Mouse (Mus musculus) stomach, embryonic 15.5 days (tissue): ENCODE measurements around the gene Npc1l1. TPM values are rescaled to one million over a fixed set of nuclear protein-coding genes. Genes with fewer than 3 reads are reported as not detected.
A peak's percentile ranks its signal among the peaks of the same experiment; 100 is the strongest.

Experiments used
- ATAC-seq: fragments of 200-750 bp; cut with Nextera tagmentation; 2 replicates; pipeline ENCODE4 v1.8.0; 2017; ENCODE audit warnings: low read depth, moderate number of reproducible peaks, moderate TSS enrichment; ENCODE audit not compliant: insufficient read depth, low FRiP score
- H3K27ac ChIP-seq: fragments of 300-500 bp; sonication (generic); 2 replicates; pipeline ENCODE4 v1.5.1; 2015; ENCODE audit warnings: mild to moderate bottlenecking, inconsistent platforms
- H3K27me3 ChIP-seq: fragments of 300-500 bp; sonication (generic); replicated peaks from 2 replicates; pipeline ENCODE4 v1.6.1; 2015; ENCODE audit warnings: inconsistent platforms
- H3K36me3 ChIP-seq: fragments of 300-500 bp; sonication (generic); 2 replicates; pipeline ENCODE4 v1.6.1; 2015; ENCODE audit warnings: inconsistent platforms
- H3K4me1 ChIP-seq: fragments of 300-500 bp; sonication (generic); 2 replicates; pipeline ENCODE4 v1.6.1; 2015; ENCODE audit warnings: inconsistent platforms
- H3K4me2 ChIP-seq: fragments of 300-500 bp; sonication (generic); 2 replicates; pipeline ENCODE4 v1.6.1; 2015; ENCODE audit warnings: mild to moderate bottlenecking, inconsistent platforms
- H3K4me3 ChIP-seq: fragments of 300-500 bp; sonication (generic); replicated peaks from 2 replicates; pipeline ENCODE4 v1.5.1; 2015; ENCODE audit warnings: inconsistent platforms
- H3K9ac ChIP-seq: fragments of 300-500 bp; sonication (generic); 2 replicates; pipeline ENCODE4 v1.6.1; 2015; ENCODE audit warnings: inconsistent platforms
- H3K9me3 ChIP-seq: fragments of 300-500 bp; sonication (generic); 2 replicates; pipeline ENCODE4 v1.6.1; 2016; ENCODE audit warnings: inconsistent platforms
- WGBS: fragments of 180-500 bp; shearing (Covaris S2); methylation state at CpG from one replicate; pipeline ENCODE4 v1.1.7; 2015; 5-methylcytosine and 5-hydroxymethylcytosine counted together
- polyA plus RNA-seq: library from polyadenylated mRNA; unstranded; fragments of >200 nt; fragmentation: Nextera tagmentation; extraction: Ambion mirVana; gene quantifications from 2 replicates; pipeline ENCODE4 v1.2.1, GENCODE M21; 2015

The Npc1l1 gene
- polyA plus RNA-seq, 1 experiment from 2014 or later, result 2.0 TPM

DNA sequence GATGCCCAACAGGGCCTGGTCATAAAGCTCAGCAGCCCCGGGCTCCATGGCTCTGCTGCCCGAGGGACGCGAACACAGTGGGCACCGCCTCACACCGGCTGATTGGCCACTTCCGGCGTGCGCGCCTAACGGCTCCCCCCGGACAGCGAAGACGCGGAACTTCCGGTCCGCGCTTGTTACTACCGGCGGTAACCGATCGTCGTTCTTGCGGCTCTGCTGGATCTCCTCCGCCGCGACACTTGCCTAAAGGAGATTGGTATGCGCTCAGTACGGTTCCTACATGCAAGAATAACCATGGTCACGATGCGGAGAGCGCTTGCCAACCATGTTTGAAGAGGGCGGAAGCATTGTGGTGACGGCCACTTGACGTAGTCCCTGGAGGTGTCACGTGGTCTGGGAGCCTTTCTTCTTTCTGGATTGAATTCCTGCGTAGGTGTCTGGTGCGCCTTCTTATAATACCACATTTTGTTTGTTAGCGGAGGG lies 29.8 kb downstream of the Npc1l1 start, which contains the start of gene Nudcd3:
Gene Nudcd3 (minus strand): TSS at position 329 of the 483 bp plus-strand sequence.
- under 1% methylated on average over 39 of the region's 39 CpGs for WGBS
- H3K4me3 ChIP-seq, result peak within 1 kb of the TSS; percentile 88
- H3K27ac ChIP-seq, result peak within 1 kb of the TSS; percentile 95
- H3K9me3 ChIP-seq, result no peaks in the 10 kb centered on the region
- no peaks in the 10 kb centered on the region for H3K36me3 ChIP-seq
- peak; percentile 96 for ATAC-seq
- peak within 1 kb of the TSS; percentile 88 for H3K9ac ChIP-seq
- H3K4me1 ChIP-seq, result peaks cover 16% of the 10 kb centered on the region
- H3K27me3 ChIP-seq, result no peaks in the 10 kb centered on the region
- peak within 1 kb of the TSS; percentile 89 for H3K4me2 ChIP-seq

GRCm38 (mm10) chr11:6199410-6200086 lies 30.4 kb downstream of the Npc1l1 start, which contains the start of gene A730071L15Rik:
A730071L15Rik (plus strand) TSS chr11:6200029.
- Histone ChIP-seq H3K27ac (peak within 1 kb of the TSS; percentile 95), H3K4me3 (peak within 1 kb of the TSS; percentile 88), H3K9me3 (no peaks in the 10 kb centered on the region), H3K4me1 (peaks cover 16% of the 10 kb centered on the region), H3K4me2 (peak within 1 kb of the TSS; percentile 89), H3K9ac (peak within 1 kb of the TSS; percentile 88), H3K27me3 (no peaks in the 10 kb centered on the region), H3K36me3 (no peaks in the 10 kb centered on the region)
- WGBS, result under 1% methylated on average over 35 of the region's 35 CpGs
- peak; percentile 56 for ATAC-seq

- 82% methylated on average over 4 of the region's 4 CpGs for WGBS
- H3K27ac ChIP-seq, result no peak overlapping the region
- ATAC-seq, result no peak
- H3K27me3 ChIP-seq, result no peaks in the 10 kb centered on the region
- no peaks in the 10 kb centered on the region for H3K9me3 ChIP-seq
- H3K36me3 ChIP-seq, result no peaks in the 10 kb centered on the region
- peaks cover 16% of the 10 kb centered on the region for H3K4me1 ChIP-seq
- no peak overlapping the region for H3K9ac ChIP-seq
- peak overlapping the region; percentile 88 for H3K4me3 ChIP-seq
- peak overlapping the region; percentile 89 for H3K4me2 ChIP-seq
Observed at GRCm38 (mm10) chr11:6198449-6198848, 31.5 kb downstream of the Npc1l1 start.

DNA sequence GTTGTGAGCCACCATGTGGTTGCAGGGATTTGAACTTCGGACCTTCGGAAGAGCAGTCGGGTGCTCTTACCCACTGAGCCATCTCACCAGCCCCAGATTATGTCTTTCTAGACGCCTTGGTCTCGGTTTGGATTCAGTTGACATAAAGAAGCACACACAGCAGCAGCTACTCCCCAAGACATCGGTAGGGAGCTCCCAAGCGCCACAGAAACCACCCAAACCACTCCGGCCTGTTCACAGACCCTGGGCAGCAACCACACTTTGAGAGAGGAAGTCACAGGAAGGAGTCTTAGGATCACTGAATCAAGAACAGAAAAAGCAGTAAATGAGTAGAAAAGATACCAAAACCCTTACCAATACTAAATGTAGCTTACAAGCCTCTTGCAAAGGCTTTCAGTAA lies 33.2 kb downstream of the Npc1l1 start:
- Histone ChIP-seq H3K27me3 (no peaks in the 10 kb centered on the region), H3K9ac (no peak overlapping the region), H3K9me3 (no peaks in the 10 kb centered on the region), H3K36me3 (peaks cover 4% of the 10 kb centered on the region; the same call in 1 of the 2 replicates), H3K4me2 (no peak overlapping the region), H3K27ac (no peak overlapping the region), H3K4me3 (no peak overlapping the region), H3K4me1 (peaks cover 16% of the 10 kb centered on the region)
- WGBS, result 87% methylated on average over 8 of the region's 8 CpGs
- no peak for ATAC-seq

DNA sequence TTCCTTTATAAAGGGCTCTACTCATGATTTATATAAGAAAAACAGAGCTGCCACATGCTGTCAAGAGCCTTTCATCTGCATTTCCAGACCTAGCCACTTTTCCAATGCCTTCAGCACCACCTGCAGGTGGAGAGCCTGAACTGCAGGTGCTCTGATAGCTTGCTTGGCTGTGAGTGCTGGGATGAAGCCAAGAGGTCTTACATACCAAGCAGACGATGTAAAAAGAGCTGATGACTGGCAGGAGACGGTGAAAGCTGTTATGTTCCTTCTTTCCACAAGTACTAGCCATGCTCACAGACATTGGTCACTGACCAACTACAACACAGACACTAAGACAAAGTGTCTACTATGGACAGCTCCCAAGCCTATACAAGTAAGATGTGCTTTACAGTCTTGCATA lies 42.1 kb downstream of the Npc1l1 start:
- Histone ChIP-seq H3K4me3 (no peak overlapping the region), H3K9me3 (no peaks in the 10 kb centered on the region), H3K27ac (no peak overlapping the region), H3K9ac (no peak overlapping the region), H3K4me2 (no peak overlapping the region), H3K36me3 (0 out of 2 replicates have a peak, but pooled peaks cover under 1% of the 10 kb centered on the region), H3K27me3 (no peaks in the 10 kb centered on the region), H3K4me1 (no peaks in the 10 kb centered on the region; the same call in 1 of the 2 replicates)
- 6% methylated on average over 2 of the region's 2 CpGs for WGBS
- 0 out of 2 replicates have a peak, but pooled peaks have one; percentile 35 for ATAC-seq

DNA sequence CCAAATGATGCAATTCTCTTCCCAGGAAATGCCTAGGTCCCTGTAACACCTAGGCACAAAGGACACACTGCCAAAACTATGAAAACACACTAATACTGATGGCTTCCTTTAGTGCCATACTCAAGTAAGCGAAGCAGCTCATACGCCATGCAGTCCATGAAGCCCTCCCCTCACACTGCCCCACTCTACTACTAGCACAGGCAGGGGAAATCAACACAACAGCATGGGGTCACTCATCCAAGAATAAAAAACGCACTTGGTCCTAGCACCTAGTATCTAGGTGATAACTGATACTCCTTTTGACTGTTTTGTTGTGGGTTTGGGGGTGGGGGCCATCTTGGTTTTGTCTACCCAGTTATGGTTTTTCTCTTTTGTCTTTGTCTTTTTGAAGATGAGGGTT lies 42.5 kb downstream of the Npc1l1 start:
- Histone ChIP-seq H3K9me3 (no peaks in the 10 kb centered on the region), H3K4me3 (no peak overlapping the region), H3K9ac (no peak overlapping the region), H3K27me3 (no peaks in the 10 kb centered on the region), H3K4me1 (no peaks in the 10 kb centered on the region; the same call in 1 of the 2 replicates), H3K36me3 (no peaks in the 10 kb centered on the region), H3K4me2 (no peak overlapping the region), H3K27ac (no peak overlapping the region)
- ATAC-seq, result no peak
- WGBS, result 87% methylated on average over 3 of the region's 3 CpGs

DNA sequence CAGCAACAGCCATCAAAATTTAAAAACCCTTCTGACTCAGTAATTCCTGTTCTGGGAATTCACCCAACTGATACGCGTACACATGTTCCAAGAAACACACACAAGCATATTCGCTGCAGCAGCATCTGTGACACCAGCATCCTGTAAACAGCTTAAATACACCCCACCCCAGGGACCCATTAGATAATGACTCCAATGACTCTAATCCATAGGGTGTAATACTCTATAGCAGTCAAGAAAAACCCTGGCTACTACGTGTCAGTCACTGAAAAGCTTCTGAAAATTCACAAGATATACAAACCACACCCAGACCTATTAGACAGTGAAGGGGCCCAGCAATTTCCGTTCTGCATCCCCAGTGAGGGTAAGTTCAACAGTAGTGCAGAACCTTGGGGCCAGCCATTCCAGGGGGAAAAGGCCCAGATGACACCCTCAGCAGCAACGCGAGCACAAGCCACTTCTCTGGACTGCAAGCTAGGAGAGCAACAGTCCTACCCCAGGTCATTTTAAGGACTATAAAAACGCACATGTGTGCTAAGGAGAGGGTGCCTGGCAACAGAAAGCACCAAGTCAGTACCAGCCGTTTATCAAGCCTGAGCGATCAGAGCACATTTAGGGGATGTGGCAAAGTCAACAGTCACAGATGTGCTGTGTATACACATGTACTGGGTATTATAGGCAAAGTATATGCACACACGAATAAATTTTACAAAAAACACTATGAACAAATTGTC lies 45.6 kb downstream of the Npc1l1 start:
- WGBS, result 56% methylated on average over 11 of the region's 11 CpGs
- no peak overlapping the region for H3K4me3 ChIP-seq
- H3K27ac ChIP-seq, result no peak overlapping the region
- ATAC-seq, result peak; percentile 47; the same call in 1 of the 2 replicates
- H3K9me3 ChIP-seq, result no peaks in the 10 kb centered on the region
- H3K4me2 ChIP-seq, result no peak overlapping the region
- H3K9ac ChIP-seq, result no peak overlapping the region
- H3K4me1 ChIP-seq, result no peaks in the 10 kb centered on the region; the same call in 1 of the 2 replicates
- no peaks in the 10 kb centered on the region for H3K36me3 ChIP-seq
- H3K27me3 ChIP-seq, result no peaks in the 10 kb centered on the region

DNA sequence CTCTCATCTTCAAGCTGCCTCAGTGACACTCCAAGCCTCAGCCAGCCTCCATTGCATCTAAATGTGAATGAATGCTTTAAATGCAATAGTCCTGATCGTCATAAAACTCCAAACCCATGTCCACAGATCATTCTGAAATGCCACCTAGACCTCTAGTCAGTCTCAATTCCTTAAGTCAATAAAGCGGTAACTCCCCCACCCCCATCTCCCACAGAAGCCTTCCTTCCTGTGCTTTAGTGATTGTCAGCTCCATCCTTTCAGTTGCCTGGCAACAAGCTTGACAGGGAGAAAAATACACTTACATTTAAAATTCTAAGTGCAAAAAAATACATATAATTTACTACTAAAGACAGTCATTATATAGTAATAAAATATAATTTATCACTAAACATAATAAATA lies 46.7 kb downstream of the Npc1l1 start:
- Histone ChIP-seq H3K36me3 (no peaks in the 10 kb centered on the region), H3K4me3 (no peak overlapping the region), H3K9ac (no peak overlapping the region), H3K27ac (no peak overlapping the region), H3K27me3 (no peaks in the 10 kb centered on the region), H3K9me3 (no peaks in the 10 kb centered on the region), H3K4me1 (peaks cover 8% of the 10 kb centered on the region; the same call in 1 of the 2 replicates), H3K4me2 (no peak overlapping the region)
- no peak for ATAC-seq
- 80% methylated on average over 2 of the region's 2 CpGs for WGBS

DNA sequence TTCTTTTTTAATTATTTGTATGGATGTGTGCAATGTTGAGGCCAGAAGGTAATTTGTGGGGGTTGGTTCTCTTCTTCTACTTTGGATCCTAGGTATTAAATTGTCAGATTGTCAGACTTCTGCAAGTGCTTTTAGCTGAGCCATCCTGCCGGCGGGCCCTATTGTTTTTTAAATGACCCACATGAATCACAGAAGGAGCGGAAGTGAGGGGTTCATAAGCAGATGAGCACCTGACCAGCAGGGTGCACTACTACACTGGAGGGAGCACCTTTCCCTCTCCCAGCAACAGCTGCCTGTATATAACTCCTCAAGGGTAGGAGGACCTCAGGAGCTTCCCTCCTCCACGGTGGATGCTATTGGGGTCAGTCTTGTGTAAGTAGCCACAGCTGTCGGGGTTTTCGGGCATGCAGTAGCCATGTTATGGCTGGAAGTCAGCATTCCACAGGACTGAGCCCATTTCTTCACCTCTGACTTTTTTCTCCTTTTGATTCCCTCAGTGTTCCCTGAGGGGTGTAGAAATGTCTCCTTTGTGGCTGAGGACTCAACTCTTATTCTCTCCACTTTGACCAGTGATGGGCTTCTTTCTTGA lies 49.0 kb downstream of the Npc1l1 start:
- no peak overlapping the region for H3K4me3 ChIP-seq
- WGBS, result 64% methylated on average over 6 of the region's 6 CpGs

GRCm38 (mm10) chr11:6179194-6179593 lies 50.7 kb downstream of the Npc1l1 start:
- Histone ChIP-seq H3K9ac (no peak overlapping the region), H3K4me2 (no peak overlapping the region), H3K27me3 (no peaks in the 10 kb centered on the region), H3K9me3 (no peaks in the 10 kb centered on the region), H3K4me1 (peaks cover 8% of the 10 kb centered on the region; the same call in 1 of the 2 replicates), H3K36me3 (no peaks in the 10 kb centered on the region), H3K27ac (no peak overlapping the region), H3K4me3 (no peak overlapping the region)
- WGBS, result 21% methylated on average over 8 of the region's 8 CpGs
- no peak for ATAC-seq

More for the DNA sequence above, 49.0 kb downstream of the Npc1l1 start:
- no peak overlapping the region for H3K27ac ChIP-seq
- H3K9ac ChIP-seq, result no peak overlapping the region
- no peak for ATAC-seq
- H3K9me3 ChIP-seq, result no peaks in the 10 kb centered on the region
- H3K4me2 ChIP-seq, result no peak overlapping the region
- no peaks in the 10 kb centered on the region for H3K27me3 ChIP-seq
- H3K4me1 ChIP-seq, result peaks cover 8% of the 10 kb centered on the region; the same call in 1 of the 2 replicates
- no peaks in the 10 kb centered on the region for H3K36me3 ChIP-seq

- Histone ChIP-seq H3K9me3 (no peaks in the 10 kb centered on the region), H3K36me3 (no peaks in the 10 kb centered on the region), H3K4me3 (no peak overlapping the region), H3K4me1 (peaks cover 8% of the 10 kb centered on the region; the same call in 1 of the 2 replicates), H3K9ac (no peak overlapping the region), H3K27ac (no peak overlapping the region), H3K27me3 (no peaks in the 10 kb centered on the region), H3K4me2 (no peak overlapping the region)
- WGBS, result 37% methylated on average over 2 of the region's 2 CpGs
- no peak for ATAC-seq
Observed at GRCm38 (mm10) chr11:6178673-6179166, 51.2 kb downstream of the Npc1l1 start.
